Mouse (Mus musculus): ENCODE data around the gene Med22.

DNA sequence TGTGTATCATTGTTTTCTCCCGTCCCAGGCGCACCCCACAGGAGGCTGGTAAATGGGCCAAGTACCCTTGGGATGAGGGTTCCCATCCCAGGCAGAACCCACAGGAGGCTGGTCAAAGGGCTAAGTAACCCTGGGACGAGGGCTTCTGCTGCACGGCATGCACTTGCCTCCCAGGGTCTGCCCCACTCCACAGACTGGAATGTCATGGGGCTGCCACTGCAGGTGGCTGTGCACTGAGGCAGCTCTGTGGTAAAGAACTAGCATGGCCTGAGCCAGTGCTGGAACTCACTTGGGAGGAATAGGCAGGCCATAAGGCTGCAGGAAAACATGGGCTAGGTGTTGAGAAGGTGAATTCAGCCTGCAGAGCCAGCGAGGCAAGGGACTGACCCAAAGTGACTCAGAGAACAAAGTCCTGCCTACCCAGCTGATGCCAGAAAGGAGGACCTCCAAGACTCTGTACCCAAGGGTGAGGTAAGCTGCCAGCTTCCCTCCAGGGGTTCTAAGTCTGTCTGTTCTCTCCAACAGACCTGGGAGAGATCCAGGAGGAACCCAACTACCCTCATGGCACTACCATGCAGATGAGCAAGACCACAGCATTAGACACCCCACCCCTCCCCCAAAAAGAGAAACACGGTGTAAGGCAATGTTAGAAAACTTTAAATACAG is 9.8 kb upstream of the Med22 start:
- TF ChIP-seq CTCF (IDR thresholded peaks at IDR 0.05 in 2 of 3, conservative IDR thresholded peaks at IDR 0.05 in 1 of 3; ENCODE audit: control insufficient read depth in 1 of 3, insufficient read depth in 1 of 3, low read depth in 2 of 3, low read length in 3 of 3, poor library complexity in 1 of 3, severe bottlenecking in 1 of 3) (no peak), JUND (IDR thresholded peaks at IDR 0.05; ENCODE audit: low read depth, low read length) (no peak), ZKSCAN1 (IDR thresholded peaks at IDR 0.05; ENCODE audit: low read depth, low read length) (no peak), POLR2A (IDR thresholded peaks at IDR 0.05; ENCODE audit: control insufficient read depth in 1 of 2, insufficient read depth in 1 of 2, low read depth in 1 of 2, low read length in 2 of 2, poor library complexity in 1 of 2) (peak in 1 of 2 experiments; percentile 37; a peak in 2 of 4 replicates), NRF1 (IDR thresholded peaks at IDR 0.05; ENCODE audit: insufficient read depth, low read depth, low read length, poor library complexity, severe bottlenecking) (no peak), KAT2A (conservative IDR thresholded peaks at IDR 0.05; ENCODE audit: low read depth, low read length) (no peak), POLR2AphosphoS2 (IDR thresholded peaks at IDR 0.05; ENCODE audit: low read length) (peak; percentile 77), USF1 (IDR thresholded peaks at IDR 0.05; ENCODE audit: low read depth, low read length) (no peak), TBP (IDR thresholded peaks at IDR 0.05; ENCODE audit: low read depth, low read length) (no peak), GABPA (IDR thresholded peaks at IDR 0.05; ENCODE audit: low read depth, low read length) (no peak), SMC3 (IDR thresholded peaks at IDR 0.05; ENCODE audit: low read depth, low read length) (no peak), NELFE (IDR thresholded peaks at IDR 0.05; ENCODE audit: low read depth, low read length) (no peak), BHLHE40 (IDR thresholded peaks at IDR 0.05; ENCODE audit: borderline replicate concordance, low read depth, low read length) (no peak)
